Mouse (Mus musculus): ENCODE data around the gene Gm7029.
"Not testable (repeated sequence)": the region's sequence is repeated elsewhere in the genome, so short reads cannot be mapped to it uniquely, and the experiment has no call there.

Gm7029 gene

GRCm38 (mm10) chr17:33891892-33892291 lies 18.3 kb downstream of the Gm7029 start:
- in situ Hi-C loops (cut with MseI, MboI), result not testable (repeated sequence)

DNA sequence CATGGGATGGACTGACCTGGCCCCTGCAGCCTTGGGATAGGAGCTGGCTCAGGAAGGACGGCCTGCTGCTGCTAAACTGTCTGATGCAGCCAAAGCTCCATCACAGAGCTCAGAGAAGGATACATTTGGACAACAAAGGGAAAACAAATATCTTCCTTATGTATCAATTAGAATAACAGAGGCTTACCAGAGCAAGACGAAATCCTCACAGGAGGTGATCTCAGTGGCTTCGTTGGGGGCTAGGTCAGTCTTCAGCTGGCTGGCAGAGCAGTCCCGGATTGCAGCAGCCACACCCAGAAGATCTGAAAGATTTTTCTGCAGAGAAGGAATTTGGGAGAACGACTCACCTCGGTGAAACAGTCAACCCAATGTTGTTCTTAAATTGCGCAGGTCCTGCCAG lies 18.8 kb downstream of the Gm7029 start:
- in situ Hi-C loops (cut with MseI, MboI), result no loop called here

- in situ Hi-C loops (cut with MseI, MboI), result not testable (repeated sequence)
Observed at GRCm38 (mm10) chr17:33893011-33893410, 19.4 kb downstream of the Gm7029 start.

- in situ Hi-C loops (cut with MseI, MboI), result no loop called here
Observed at GRCm38 (mm10) chr17:33897114-33897794, 23.6 kb downstream of the Gm7029 start.

DNA sequence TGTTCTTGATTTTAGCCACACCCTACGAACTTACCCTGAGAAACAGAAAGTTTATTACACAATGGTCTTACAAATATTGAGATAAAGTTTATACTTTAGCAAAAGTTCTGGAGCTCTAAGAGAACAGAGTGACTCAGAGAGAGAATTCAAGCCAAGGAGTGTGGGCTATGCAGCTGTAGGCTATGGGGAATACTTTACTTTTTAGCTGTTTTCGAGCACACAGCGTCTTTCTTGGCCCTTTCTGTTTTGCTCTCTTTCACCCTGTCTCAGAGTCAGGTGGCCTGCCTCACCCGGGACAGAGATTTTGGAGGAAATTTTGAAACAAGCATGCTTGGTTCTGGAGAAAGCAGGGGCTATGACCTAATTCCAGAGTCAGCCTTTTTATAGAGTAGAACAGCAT lies 24.6 kb downstream of the Gm7029 start:
- in situ Hi-C loops (cut with MseI, MboI), result not testable (repeated sequence)

DNA sequence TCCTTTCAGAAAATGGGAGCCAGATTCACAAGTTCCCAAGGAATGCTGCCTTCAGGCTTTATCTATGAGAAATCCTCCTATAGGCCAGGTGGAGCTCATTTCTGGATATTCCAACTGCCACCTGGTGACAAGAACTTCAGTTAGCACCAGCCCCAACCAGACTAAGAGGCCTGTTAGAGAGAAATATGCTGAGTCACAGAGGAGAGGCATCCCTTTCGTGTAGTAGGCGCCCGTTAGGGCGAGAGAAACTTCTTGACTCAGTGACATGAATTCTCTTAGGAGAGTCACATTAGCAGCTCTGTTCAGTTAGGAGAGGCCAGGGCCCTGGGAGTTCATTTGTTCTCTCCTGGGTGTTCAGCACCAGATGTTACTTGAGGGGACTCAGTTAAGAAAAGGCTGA lies 26.0 kb downstream of the Gm7029 start:
- in situ Hi-C loops (cut with MseI, MboI), result no loop called here

- in situ Hi-C loops (cut with MseI, MboI), result no loop called here
Observed at GRCm38 (mm10) chr17:33900281-33900988, 26.8 kb downstream of the Gm7029 start.

GRCm38 (mm10) chr17:33900989-33901314 lies 27.3 kb downstream of the Gm7029 start:
- in situ Hi-C loops (cut with MseI, MboI), result no loop called here

- in situ Hi-C loops (cut with MseI, MboI), result no loop called here
Observed at GRCm38 (mm10) chr17:33901653-33902052, 28.0 kb downstream of the Gm7029 start.

GRCm38 (mm10) chr17:33902079-33902478 lies 28.4 kb downstream of the Gm7029 start:
- in situ Hi-C loops (cut with MseI, MboI), result no loop called here

- in situ Hi-C loops (cut with MseI, MboI), result no loop called here
Observed at GRCm38 (mm10) chr17:33902491-33902890, 28.9 kb downstream of the Gm7029 start.

DNA sequence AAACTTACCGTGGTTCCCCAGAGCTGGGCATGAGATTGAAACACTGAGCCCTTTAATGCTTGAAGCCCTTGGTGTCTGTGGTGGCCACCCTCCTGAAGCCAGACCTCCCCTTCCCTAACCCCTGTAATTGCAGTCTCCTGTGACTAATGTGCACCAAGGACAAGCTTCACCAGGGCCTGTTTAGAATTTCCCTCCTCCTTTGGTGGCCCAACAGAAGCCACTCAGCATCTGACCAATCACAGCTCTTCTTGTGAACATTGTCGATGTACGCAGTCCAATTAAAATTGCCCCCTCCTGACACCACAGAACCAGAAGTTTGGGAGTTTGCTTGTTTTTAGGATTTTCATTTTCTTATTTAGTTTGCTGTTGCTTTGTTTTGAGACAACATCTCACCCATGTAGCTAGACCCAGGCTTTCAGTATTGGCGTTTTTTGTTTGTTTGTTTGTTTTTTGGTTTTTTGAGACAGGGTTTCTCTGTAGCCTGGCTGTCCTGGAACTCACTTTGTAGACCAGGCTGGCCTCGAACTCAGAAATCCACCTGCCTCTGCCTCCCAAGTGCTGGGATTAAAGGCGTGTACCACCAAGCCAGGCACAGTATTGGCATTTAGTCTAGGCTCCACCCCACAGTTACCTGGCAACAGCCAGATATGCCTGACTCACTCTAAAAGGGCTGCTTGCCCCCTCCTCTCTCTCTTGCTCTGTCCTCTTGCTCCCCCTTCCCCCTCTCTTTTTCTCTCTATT lies 30.4 kb downstream of the Gm7029 start:
- in situ Hi-C loops (cut with MseI, MboI), result not testable (repeated sequence)

DNA sequence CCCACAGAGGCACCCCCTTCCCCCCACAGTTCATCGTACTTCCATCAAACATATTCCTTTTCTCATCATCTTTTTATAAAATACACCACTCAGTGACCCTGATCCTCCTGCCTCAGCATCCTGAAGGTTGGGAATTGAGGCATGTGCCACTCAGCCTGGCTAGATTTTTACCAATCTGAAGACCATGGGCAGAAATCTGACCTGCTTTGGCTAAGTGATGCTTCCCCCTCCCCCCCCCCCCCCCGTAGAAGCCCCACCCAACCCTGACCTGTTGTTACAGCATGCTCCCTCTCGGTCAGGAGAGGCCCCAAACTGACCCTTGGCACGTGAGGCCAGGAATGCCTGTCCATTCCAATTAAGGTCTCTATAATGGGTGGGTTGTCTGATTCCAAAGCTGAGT lies 31.2 kb downstream of the Gm7029 start, which contains the start of gene Platr17:
Gene Platr17 (plus strand): TSS at position 301 of the 400 bp plus-strand sequence.
- in situ Hi-C loops (cut with MseI, MboI), result not testable (repeated sequence)

GRCm38 (mm10) chr17:33908331-33909076 lies 34.9 kb downstream of the Gm7029 start:
- in situ Hi-C loops (cut with MseI, MboI), result no loop called here

GRCm38 (mm10) chr17:33909077-33909868 lies 35.6 kb downstream of the Gm7029 start, which contains the start of gene Daxx:
TSS of gene Daxx (plus strand) at chr17:33909414.
- in situ Hi-C loops (cut with MseI, MboI), result no loop called here

GRCm38 (mm10) chr17:33909869-33910250 lies 36.2 kb downstream of the Gm7029 start:
- in situ Hi-C loops (cut with MseI, MboI), result no loop called here

GRCm38 (mm10) chr17:33910346-33911051 lies 36.9 kb downstream of the Gm7029 start:
- in situ Hi-C loops (cut with MseI, MboI), result no loop called here

GRCm38 (mm10) chr17:33911052-33911812 lies 37.6 kb downstream of the Gm7029 start:
- in situ Hi-C loops (cut with MseI, MboI), result no loop called here

- in situ Hi-C loops (cut with MseI, MboI), result no loop called here
Observed at GRCm38 (mm10) chr17:33911813-33912414, 38.3 kb downstream of the Gm7029 start.
